Mouse (Mus musculus): ENCODE results near the gene Tcap.
"Not testable (repeated sequence)": the region's sequence is repeated elsewhere in the genome, so short reads cannot be mapped to it uniquely, and the experiment has no call there.

Tcap gene

GRCm38 (mm10) chr11:98381651-98382050, 2.0 kb upstream of the Tcap start:
- DNase-seq (ENCODE audit: low spot score in 2 of 2), result no peak

- DNase-seq (ENCODE audit: low spot score in 2 of 2), result not testable (repeated sequence)
These were observed 1.2 kb upstream of the Tcap start for GRCm38 (mm10) chr11:98382405-98382804.

GRCm38 (mm10) chr11:98384216-98384615, 605 bp downstream of the Tcap start:
- no peak for DNase-seq (ENCODE audit: low spot score in 2 of 2)

GRCm38 (mm10) chr11:98384721-98385637, 1.4 kb downstream of the Tcap start:
- no peak for DNase-seq (ENCODE audit: low spot score in 2 of 2)

- no peak for DNase-seq (ENCODE audit: low spot score in 2 of 2)
These were observed 2.3 kb downstream of the Tcap start, which contains the start of gene Pnmt for GRCm38 (mm10) chr11:98385638-98386585. Gene Pnmt, plus strand, starts transcription at chr11:98386450.

GRCm38 (mm10) chr11:98386596-98386995, 3.0 kb downstream of the Tcap start:
- DNase-seq (ENCODE audit: low spot score in 2 of 2), result no peak

GRCm38 (mm10) chr11:98387056-98387577, 3.5 kb downstream of the Tcap start:
- DNase-seq (ENCODE audit: low spot score in 2 of 2), result no peak

GRCm38 (mm10) chr11:98388282-98388681, 4.7 kb downstream of the Tcap start:
- DNase-seq (ENCODE audit: low spot score in 2 of 2), result no peak

- peak in 1 of 2 experiments; percentile 59 for DNase-seq (ENCODE audit: low spot score in 2 of 2)
These were observed 5.7 kb downstream of the Tcap start for GRCm38 (mm10) chr11:98389221-98389780.

- no peak for DNase-seq (ENCODE audit: low spot score in 2 of 2)
These were observed 6.5 kb downstream of the Tcap start for GRCm38 (mm10) chr11:98390141-98390540.

GRCm38 (mm10) chr11:98392034-98392433, 8.4 kb downstream of the Tcap start:
- DNase-seq (ENCODE audit: low spot score in 2 of 2), result no peak

GRCm38 (mm10) chr11:98392645-98393044, 9.0 kb downstream of the Tcap start:
- no peak for DNase-seq (ENCODE audit: low spot score in 2 of 2)

- no peak for DNase-seq (ENCODE audit: low spot score in 2 of 2)
These were observed 9.7 kb downstream of the Tcap start for GRCm38 (mm10) chr11:98393317-98393716.

- DNase-seq (ENCODE audit: low spot score in 2 of 2), result no peak
These were observed 10.7 kb downstream of the Tcap start for GRCm38 (mm10) chr11:98394301-98394700.

- no peak for DNase-seq (ENCODE audit: low spot score in 2 of 2)
These were observed 11.4 kb downstream of the Tcap start for GRCm38 (mm10) chr11:98395041-98395440.

- DNase-seq (ENCODE audit: low spot score in 2 of 2), result no peak
These were observed 14.3 kb downstream of the Tcap start for GRCm38 (mm10) chr11:98397946-98398345.

- peak; percentile 83 to 87 for DNase-seq (ENCODE audit: low spot score in 2 of 2)
These were observed 16.6 kb downstream of the Tcap start, which contains the start of gene Pgap3 for GRCm38 (mm10) chr11:98400161-98400726. Gene Pgap3, minus strand, starts transcription at chr11:98400490.

GRCm38 (mm10) chr11:98400816-98401215, 17.2 kb downstream of the Tcap start:
- no peak for DNase-seq (ENCODE audit: low spot score in 2 of 2)

GRCm38 (mm10) chr11:98406621-98407020, 23.0 kb downstream of the Tcap start:
- no peak for DNase-seq (ENCODE audit: low spot score in 2 of 2)

- DNase-seq (ENCODE audit: low spot score in 2 of 2), result no peak
These were observed 25.3 kb downstream of the Tcap start for GRCm38 (mm10) chr11:98408872-98409271.

- no peak for DNase-seq (ENCODE audit: low spot score in 2 of 2)
These were observed 25.8 kb downstream of the Tcap start for GRCm38 (mm10) chr11:98409341-98409822.
